Mouse (Mus musculus): Measurements from ENCODE around the gene Gm7534. TPM values are rescaled to one million over a fixed set of nuclear protein-coding genes. Genes with fewer than 3 reads are reported as not detected.

Gene Gm7534
- not detected for total RNA-seq (2021)

- DNase-seq, result no peak
Observed at GRCm38 (mm10) chr4:134202904-134203303, at the start of gene Gm7534. TSS of gene Gm7534 (minus strand) at chr4:134203004.

- no peak for DNase-seq
Observed at GRCm38 (mm10) chr4:134252131-134252910, 49.5 kb upstream of the Gm7534 start.

GRCm38 (mm10) chr4:134251241-134252130 lies 48.7 kb upstream of the Gm7534 start:
- no peak for DNase-seq

- no peak for DNase-seq
Observed at GRCm38 (mm10) chr4:134250930-134251240, 48.1 kb upstream of the Gm7534 start.

- no peak for DNase-seq
Observed at GRCm38 (mm10) chr4:134250116-134250929, 47.5 kb upstream of the Gm7534 start.

- peak; percentile 59 to 65 for DNase-seq
Observed at GRCm38 (mm10) chr4:134249651-134250050, 46.8 kb upstream of the Gm7534 start.

GRCm38 (mm10) chr4:134246719-134247258 lies 44.0 kb upstream of the Gm7534 start, which contains the start of gene Gm30191:
TSS of gene Gm30191 (plus strand) at chr4:134246935.
- no peak for DNase-seq

- no peak for DNase-seq
Observed at GRCm38 (mm10) chr4:134246256-134246655, 43.5 kb upstream of the Gm7534 start.

GRCm38 (mm10) chr4:134245148-134245843 lies 42.5 kb upstream of the Gm7534 start, which contains the start of gene Zfp593:
TSS of gene Zfp593 (minus strand) at chr4:134245592.
- DNase-seq, result peak; percentile 93 to 95

- no peak for DNase-seq
Observed at GRCm38 (mm10) chr4:134243516-134244250, 40.9 kb upstream of the Gm7534 start, which contains the start of gene E130218I03Rik. TSS of gene E130218I03Rik (plus strand) at chr4:134243662.

GRCm38 (mm10) chr4:134238686-134239085 lies 35.9 kb upstream of the Gm7534 start:
- DNase-seq, result no peak

GRCm38 (mm10) chr4:134238279-134238651 lies 35.5 kb upstream of the Gm7534 start, which contains the start of gene Cnksr1:
TSS of gene Cnksr1 (minus strand) at chr4:134238399.
- no peak for DNase-seq

- no peak for DNase-seq
Observed at GRCm38 (mm10) chr4:134237582-134238278, 34.9 kb upstream of the Gm7534 start.

- DNase-seq, result no peak
Observed at GRCm38 (mm10) chr4:134234876-134235275, 32.1 kb upstream of the Gm7534 start.

GRCm38 (mm10) chr4:134230431-134230830 lies 27.6 kb upstream of the Gm7534 start:
- DNase-seq, result no peak

GRCm38 (mm10) chr4:134227194-134227593 lies 24.4 kb upstream of the Gm7534 start, which contains the start of gene Catsper4:
TSS of gene Catsper4 (minus strand) at chr4:134227383.
- DNase-seq, result no peak

- no peak for DNase-seq
Observed at GRCm38 (mm10) chr4:134222793-134223600, 20.2 kb upstream of the Gm7534 start.

- no peak for DNase-seq
Observed at GRCm38 (mm10) chr4:134206488-134207053, 3.8 kb upstream of the Gm7534 start.

All from layer of hippocampus, postnatal 36 days (tissue).